Mouse (Mus musculus): ENCODE data around the gene Rexo1. TPM values are rescaled to one million over a fixed set of nuclear protein-coding genes. Genes with fewer than 3 reads are reported as not detected.
"Not testable (repeated sequence)": the region's sequence is repeated elsewhere in the genome, so short reads cannot be mapped to it uniquely, and the experiment has no call there.

The Rexo1 gene
- total RNA-seq (2017), result 12.3 and 19.2 TPM in 2 replicates

- peak; percentile 82 for ATAC-seq (replicated peaks; ENCODE audit: low read depth, poor library complexity, severe bottlenecking)
Measured at GRCm38 (mm10) chr10:80561116-80561944, at the start of gene Rexo1. Rexo1 (minus strand) TSS chr10:80561560.

- peak; percentile 64 for ATAC-seq (replicated peaks; ENCODE audit: low read depth, poor library complexity, severe bottlenecking)
Measured at GRCm38 (mm10) chr10:80611024-80611423, 49.7 kb upstream of the Rexo1 start.

- 0 out of 2 replicates have a peak, but pooled peaks have one; percentile 1 for ATAC-seq (replicated peaks; ENCODE audit: low read depth, poor library complexity, severe bottlenecking)
Measured at GRCm38 (mm10) chr10:80610116-80610785, 48.9 kb upstream of the Rexo1 start.

GRCm38 (mm10) chr10:80609269-80609924 lies 48.0 kb upstream of the Rexo1 start:
- no peak for ATAC-seq (replicated peaks; ENCODE audit: low read depth, poor library complexity, severe bottlenecking)

- no peak for ATAC-seq (replicated peaks; ENCODE audit: low read depth, poor library complexity, severe bottlenecking)
Measured at GRCm38 (mm10) chr10:80608435-80608834, 47.1 kb upstream of the Rexo1 start.

- ATAC-seq (replicated peaks; ENCODE audit: low read depth, poor library complexity, severe bottlenecking), result no peak
Measured at GRCm38 (mm10) chr10:80606737-80607350, 45.5 kb upstream of the Rexo1 start.

GRCm38 (mm10) chr10:80606306-80606705 lies 44.9 kb upstream of the Rexo1 start:
- ATAC-seq (replicated peaks; ENCODE audit: low read depth, poor library complexity, severe bottlenecking), result no peak

GRCm38 (mm10) chr10:80605721-80606120 lies 44.4 kb upstream of the Rexo1 start, which contains the start of gene Gm49322:
Gm49322 (plus strand) TSS chr10:80606021.
- ATAC-seq (replicated peaks; ENCODE audit: low read depth, poor library complexity, severe bottlenecking), result not testable (repeated sequence)

GRCm38 (mm10) chr10:80604988-80605387 lies 43.6 kb upstream of the Rexo1 start:
- ATAC-seq (replicated peaks; ENCODE audit: low read depth, poor library complexity, severe bottlenecking), result no peak

- no peak for ATAC-seq (replicated peaks; ENCODE audit: low read depth, poor library complexity, severe bottlenecking)
Measured at GRCm38 (mm10) chr10:80604001-80604509, 42.7 kb upstream of the Rexo1 start.

- ATAC-seq (replicated peaks; ENCODE audit: low read depth, poor library complexity, severe bottlenecking), result no peak
Measured at GRCm38 (mm10) chr10:80603364-80603763, 42.0 kb upstream of the Rexo1 start.

GRCm38 (mm10) chr10:80602698-80603325 lies 41.5 kb upstream of the Rexo1 start, which contains the start of the genes Scamp4 and Adat3:
Scamp4 (plus strand) TSS chr10:80602872.
Adat3 (plus strand) TSS chr10:80602880.
- ATAC-seq (replicated peaks; ENCODE audit: low read depth, poor library complexity, severe bottlenecking), result peak; percentile 94

- ATAC-seq (replicated peaks; ENCODE audit: low read depth, poor library complexity, severe bottlenecking), result no peak
Measured at GRCm38 (mm10) chr10:80596318-80596717, 35.0 kb upstream of the Rexo1 start.

GRCm38 (mm10) chr10:80589879-80590854 lies 28.8 kb upstream of the Rexo1 start, which contains the start of gene Abhd17a:
Abhd17a (minus strand) TSS chr10:80590341.
- peak; percentile 95 for ATAC-seq (replicated peaks; ENCODE audit: low read depth, poor library complexity, severe bottlenecking)

GRCm38 (mm10) chr10:80589127-80589878 lies 27.9 kb upstream of the Rexo1 start:
- no peak for ATAC-seq (replicated peaks; ENCODE audit: low read depth, poor library complexity, severe bottlenecking)

- no peak for ATAC-seq (replicated peaks; ENCODE audit: low read depth, poor library complexity, severe bottlenecking)
Measured at GRCm38 (mm10) chr10:80587305-80587657, 25.9 kb upstream of the Rexo1 start.

GRCm38 (mm10) chr10:80586407-80587304 lies 25.3 kb upstream of the Rexo1 start:
- no peak for ATAC-seq (replicated peaks; ENCODE audit: low read depth, poor library complexity, severe bottlenecking)

Data from common myeloid progenitor, adult 5-6 weeks (primary cell).